Mouse (Mus musculus): ENCODE measurements around the gene Sec24d. TPM values are rescaled to one million over a fixed set of nuclear protein-coding genes. Genes with fewer than 3 reads are reported as not detected.
A peak's percentile ranks its signal among the peaks of the same experiment; 100 is the strongest.
"Not testable (repeated sequence)": the region's sequence is repeated elsewhere in the genome, so short reads cannot be mapped to it uniquely, and the experiment has no call there.

Sec24d gene
- polyA plus RNA-seq, 1 experiment from 2014 or later, result 33.0 TPM

GRCm38 (mm10) chr3:123385486-123386156, 118.4 kb downstream of the Sec24d start, which contains the start of gene Mettl14:
Mettl14 (minus strand) TSS chr3:123386108.
- peak within 1 kb of the TSS; percentile 62 for H3K4me2 ChIP-seq (replicated peaks)
- no peaks in the 10 kb centered on the region for H3K9me3 ChIP-seq (replicated peaks)
- H3K27ac ChIP-seq, result peak within 1 kb of the TSS; percentile 87
- H3K27me3 ChIP-seq, result 0 out of 2 replicates have a peak, but pooled peaks cover 6% of the 10 kb centered on the region
- H3K9ac ChIP-seq, result peak within 1 kb of the TSS; percentile 73
- peaks cover 14% of the 10 kb centered on the region for H3K4me1 ChIP-seq
- H3K36me3 ChIP-seq, result peaks cover 10% of the 10 kb centered on the region
- WGBS, result under 1% methylated on average over 41 of the region's 41 CpGs
- H3K4me3 ChIP-seq, result peak within 1 kb of the TSS; percentile 72
- ATAC-seq (ENCODE audit: low FRiP score), result peak; percentile 100

- Histone ChIP-seq H3K9ac (peak overlapping the region; percentile 73), H3K27ac (peak overlapping the region; percentile 87), H3K4me3 (peak overlapping the region; percentile 72), H3K4me1 (peaks cover 14% of the 10 kb centered on the region), H3K4me2 (replicated peaks) (peak overlapping the region; percentile 62)
- 16% methylated on average over 12 of the region's 12 CpGs for WGBS
- ATAC-seq (ENCODE audit: low FRiP score), result peak; percentile 82
- not testable (repeated sequence) for H3K9me3 ChIP-seq (replicated peaks); H3K27me3 ChIP-seq; H3K36me3 ChIP-seq
Observed at GRCm38 (mm10) chr3:123386157-123386780, 119.0 kb downstream of the Sec24d start.

GRCm38 (mm10) chr3:123391180-123391579, 123.9 kb downstream of the Sec24d start:
- Histone ChIP-seq H3K4me1 (no peaks in the 10 kb centered on the region), H3K9me3 (replicated peaks) (no peaks in the 10 kb centered on the region), H3K4me2 (replicated peaks) (no peak overlapping the region), H3K27ac (no peak overlapping the region), H3K4me3 (no peak overlapping the region), H3K9ac (no peak overlapping the region), H3K36me3 (no peaks in the 10 kb centered on the region), H3K27me3 (0 out of 2 replicates have a peak, but pooled peaks cover 6% of the 10 kb centered on the region)
- 85% methylated on average over 4 of the region's 4 CpGs for WGBS
- no peak for ATAC-seq (ENCODE audit: low FRiP score)

DNA sequence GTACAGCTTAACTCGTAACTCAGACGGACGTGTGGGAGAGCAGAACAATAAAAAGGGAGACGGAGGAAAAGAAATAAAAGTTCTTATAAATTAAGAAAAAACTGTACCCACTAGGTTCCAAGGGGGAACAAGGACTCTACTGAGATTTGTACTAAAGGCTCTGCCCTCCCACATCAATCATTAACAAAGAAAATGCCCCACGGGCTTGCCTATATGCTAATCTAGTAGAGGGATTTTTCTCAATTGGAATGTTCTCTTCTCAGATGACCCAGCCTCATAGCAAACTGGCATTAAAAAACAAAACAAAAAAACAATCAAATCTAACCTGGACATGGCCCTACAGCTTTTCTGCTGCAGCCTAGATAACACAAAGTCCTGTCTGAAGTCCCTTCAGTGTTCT, 128.4 kb downstream of the Sec24d start:
- H3K4me1 ChIP-seq, result no peaks in the 10 kb centered on the region
- ATAC-seq (ENCODE audit: low FRiP score), result no peak
- H3K4me3 ChIP-seq, result no peak overlapping the region
- H3K9ac ChIP-seq, result no peak overlapping the region
- no peaks in the 10 kb centered on the region for H3K36me3 ChIP-seq
- no peaks in the 10 kb centered on the region for H3K27me3 ChIP-seq
- 83% methylated on average over 5 of the region's 5 CpGs for WGBS
- H3K9me3 ChIP-seq (replicated peaks), result no peaks in the 10 kb centered on the region
- H3K27ac ChIP-seq, result no peak overlapping the region
- no peak overlapping the region for H3K4me2 ChIP-seq (replicated peaks)

- no peak for ATAC-seq (ENCODE audit: low FRiP score)
- no peaks in the 10 kb centered on the region for H3K27me3 ChIP-seq
- H3K27ac ChIP-seq, result no peak overlapping the region
- no peaks in the 10 kb centered on the region for H3K36me3 ChIP-seq
- no peak overlapping the region for H3K9ac ChIP-seq
- H3K4me2 ChIP-seq (replicated peaks), result no peak overlapping the region
- H3K9me3 ChIP-seq (replicated peaks), result no peaks in the 10 kb centered on the region
- WGBS, result 77% methylated on average over 9 of the region's 9 CpGs
- no peak overlapping the region for H3K4me3 ChIP-seq
- H3K4me1 ChIP-seq, result no peaks in the 10 kb centered on the region
Observed at GRCm38 (mm10) chr3:123397562-123398481, 130.6 kb downstream of the Sec24d start.

DNA sequence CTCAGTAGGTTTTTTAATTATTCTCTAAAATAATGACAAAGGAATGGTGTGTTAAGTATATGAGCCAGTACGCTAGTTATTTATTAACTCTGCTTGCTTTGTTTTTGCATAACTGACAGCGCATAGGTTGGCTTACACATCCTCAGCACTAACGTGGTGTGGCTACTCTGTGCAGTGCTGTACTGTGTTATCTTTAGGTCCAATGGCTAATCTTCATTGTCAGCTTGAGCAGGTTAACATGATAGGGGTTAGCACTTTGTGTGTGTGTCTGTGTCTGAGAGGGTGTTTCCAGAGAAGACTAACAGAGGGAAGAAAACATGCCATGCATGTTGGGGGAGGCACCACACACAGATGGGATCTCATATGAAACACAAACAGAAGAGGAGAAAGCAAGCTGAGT, 137.7 kb downstream of the Sec24d start:
- ATAC-seq (ENCODE audit: low FRiP score), result no peak
- 84% methylated on average over 3 of the region's 3 CpGs for WGBS
- Histone ChIP-seq H3K4me2 (replicated peaks) (no peak overlapping the region), H3K27ac (no peak overlapping the region), H3K27me3 (no peaks in the 10 kb centered on the region), H3K9ac (no peak overlapping the region), H3K4me3 (no peak overlapping the region), H3K36me3 (no peaks in the 10 kb centered on the region), H3K9me3 (replicated peaks) (no peaks in the 10 kb centered on the region), H3K4me1 (no peaks in the 10 kb centered on the region)

GRCm38 (mm10) chr3:123411821-123412578, 144.7 kb downstream of the Sec24d start:
- Histone ChIP-seq H3K4me3 (no peak overlapping the region), H3K4me1 (no peaks in the 10 kb centered on the region), H3K4me2 (replicated peaks) (no peak overlapping the region), H3K9me3 (replicated peaks) (no peaks in the 10 kb centered on the region), H3K27ac (no peak overlapping the region), H3K36me3 (no peaks in the 10 kb centered on the region), H3K27me3 (no peaks in the 10 kb centered on the region), H3K9ac (no peak overlapping the region)
- WGBS, result 75% methylated on average over 6 of the region's 6 CpGs
- no peak for ATAC-seq (ENCODE audit: low FRiP score)

GRCm38 (mm10) chr3:123413173-123413572, 145.9 kb downstream of the Sec24d start:
- Histone ChIP-seq H3K4me2 (replicated peaks) (no peak overlapping the region), H3K4me3 (no peak overlapping the region), H3K27me3 (no peaks in the 10 kb centered on the region), H3K27ac (no peak overlapping the region), H3K4me1 (no peaks in the 10 kb centered on the region), H3K9ac (no peak overlapping the region), H3K36me3 (no peaks in the 10 kb centered on the region), H3K9me3 (replicated peaks) (no peaks in the 10 kb centered on the region)
- ATAC-seq (ENCODE audit: low FRiP score), result no peak
- WGBS, result 30% methylated on average over 5 of the region's 5 CpGs

Other genes starting within 250 kb of the Sec24d start
- 0.36 and 3.5 TPM in 2 replicates for gene Myoz2, start 232.4 kb upstream of the Sec24d start, polyA plus RNA-seq (2016; fragmentation: Nextera tagmentation; extraction: Ambion mirVana)
- 4.0 and 4.2 TPM in 2 replicates for gene Synpo2, start 31.3 kb upstream of the Sec24d start, polyA plus RNA-seq (2016; fragmentation: Nextera tagmentation; extraction: Ambion mirVana)
- gene Mettl14, start 118.7 kb downstream of the Sec24d start, polyA plus RNA-seq (2016; fragmentation: Nextera tagmentation; extraction: Ambion mirVana), result 32.7 and 33.3 TPM in 2 replicates
- 11.0 and 12.6 TPM in 2 replicates for gene Prss12, start 179.5 kb downstream of the Sec24d start, polyA plus RNA-seq (2016; fragmentation: Nextera tagmentation; extraction: Ambion mirVana)